Mouse (Mus musculus) limb, embryonic 14.5 days (tissue): ENCODE data around the gene Ky. TPM values are rescaled to one million over a fixed set of nuclear protein-coding genes. Genes with fewer than 3 reads are reported as not detected.

ENCODE experiments used
- ATAC-seq: fragments of 200-750 bp; cut with Nextera tagmentation; 2 replicates; pipeline ENCODE4 v1.8.0; 2017; ENCODE audit warnings: low read depth, moderate number of reproducible peaks, moderate TSS enrichment; ENCODE audit not compliant: low FRiP score
- DNase-seq: peaks from one replicate; pipeline ENCODE4 v3.0.0-alpha.2; 2015; ENCODE audit warnings: low spot score
- H3K27ac ChIP-seq: fragments of 300-500 bp; sonication (generic); replicated peaks from 2 replicates; pipeline ENCODE4 v1.5.1; 2014; ENCODE audit warnings: low read depth, mild to moderate bottlenecking, low read length, moderate library complexity, mixed read lengths
- H3K27me3 ChIP-seq: fragments of 300-500 bp; sonication (generic); 2 replicates; pipeline ENCODE4 v1.6.1; 2014; ENCODE audit warnings: low read length, mixed read lengths; ENCODE audit not compliant: control insufficient read depth, insufficient read depth
- H3K36me3 ChIP-seq: fragments of 300-500 bp; sonication (generic); 2 replicates; pipeline ENCODE4 v1.6.1; 2014; ENCODE audit warnings: mild to moderate bottlenecking, low read length, moderate library complexity, mixed read lengths; ENCODE audit not compliant: control insufficient read depth, insufficient read depth
- H3K4me1 ChIP-seq: fragments of 300-500 bp; sonication (generic); 2 replicates; pipeline ENCODE4 v1.6.1; 2014; ENCODE audit warnings: antibody characterized with exemption, low read length, mixed read lengths; ENCODE audit not compliant: control insufficient read depth, insufficient read depth
- H3K4me2 ChIP-seq: fragments of 300-500 bp; sonication (generic); replicated peaks from 2 replicates; pipeline ENCODE4 v1.6.1; 2014; ENCODE audit warnings: low read depth, mild to moderate bottlenecking, low read length, moderate library complexity; ENCODE audit not compliant: severe bottlenecking
- H3K4me3 ChIP-seq: fragments of 300-500 bp; sonication (generic); replicated peaks from 2 replicates; pipeline ENCODE4 v1.5.1; 2014; ENCODE audit warnings: low read length
- H3K9ac ChIP-seq: fragments of 300-500 bp; sonication (generic); 2 replicates; pipeline ENCODE4 v1.6.1; 2014; ENCODE audit warnings: mild to moderate bottlenecking, low read depth, low read length, moderate library complexity; ENCODE audit not compliant: severe bottlenecking
- H3K9me3 ChIP-seq: fragments of 300-500 bp; sonication (generic); 2 replicates; pipeline ENCODE4 v1.6.1; 2016; ENCODE audit warnings: low read length; ENCODE audit not compliant: control insufficient read depth
- POLR2A ChIP-seq: fragments of 200-500 bp; IDR thresholded peaks from 2 replicates; pipeline ENCODE4 v1.8.0; 2012; ENCODE audit warnings: inconsistent platforms, mild to moderate bottlenecking, moderate library complexity, borderline replicate concordance; ENCODE audit not compliant: insufficient read depth, insufficient read length; ENCODE audit errors: extremely low read depth
- WGBS: fragments of 180-500 bp; shearing (Covaris S2); extraction: QIAGEN DNeasy Blood & Tissue Kit; methylation state at CpG from one replicate; pipeline ENCODE4 v1.1.7; 2014; 5-methylcytosine and 5-hydroxymethylcytosine counted together
- polyA plus RNA-seq, 2 experiments: library from polyadenylated mRNA; depleted of rRNA in 1 of 2; stranded (reverse) in 1 of 2; unstranded in 1 of 2; fragments of >200 nt; fragmentation: Nextera tagmentation in 1 of 2; extraction: Ambion mirVana in 1 of 2; gene quantifications; 2 replicates each; pipeline versions ENCODE4 v1.2.1 to v1.2.3; 2012 to 2014

Ky gene
- polyA plus RNA-seq, 2 experiments = 1.2 to 3.2 TPM

DNA sequence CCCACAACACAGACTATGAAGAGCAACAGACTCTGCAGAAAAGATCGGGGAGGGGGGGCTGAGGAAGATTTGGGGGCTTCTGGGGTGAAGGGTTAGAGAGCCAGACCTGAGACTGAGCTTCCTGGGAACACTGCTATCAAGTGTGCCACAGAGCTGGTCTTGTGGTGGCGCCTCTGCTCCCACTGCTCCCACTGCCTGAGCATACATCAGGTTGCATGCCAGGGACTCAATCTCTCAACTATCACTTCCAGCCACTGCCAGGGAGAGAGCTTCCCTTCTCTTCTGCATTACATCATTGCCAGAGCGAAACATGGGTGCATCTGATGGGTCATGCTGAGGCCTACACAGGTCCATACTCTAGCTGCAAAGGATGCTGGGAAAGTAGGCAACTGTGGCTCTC, 2.8 kb downstream of the Ky start:
- no peak overlapping the region for H3K4me3 ChIP-seq
- H3K4me2 ChIP-seq = no peak overlapping the region
- WGBS = 88% methylated on average over 3 of the region's 3 CpGs
- 0 out of 2 replicates have a peak, but pooled peaks cover 4% of the 10 kb centered on the region for H3K4me1 ChIP-seq
- no peak overlapping the region for H3K27ac ChIP-seq
- no peak for TF ChIP-seq POLR2A
- ATAC-seq (no peak), DNase-seq (no peak)
- no peak overlapping the region for H3K9ac ChIP-seq
- no peaks in the 10 kb centered on the region for H3K36me3 ChIP-seq
- H3K9me3 ChIP-seq = no peaks in the 10 kb centered on the region
- H3K27me3 ChIP-seq = peaks cover 29% of the 10 kb centered on the region

DNA sequence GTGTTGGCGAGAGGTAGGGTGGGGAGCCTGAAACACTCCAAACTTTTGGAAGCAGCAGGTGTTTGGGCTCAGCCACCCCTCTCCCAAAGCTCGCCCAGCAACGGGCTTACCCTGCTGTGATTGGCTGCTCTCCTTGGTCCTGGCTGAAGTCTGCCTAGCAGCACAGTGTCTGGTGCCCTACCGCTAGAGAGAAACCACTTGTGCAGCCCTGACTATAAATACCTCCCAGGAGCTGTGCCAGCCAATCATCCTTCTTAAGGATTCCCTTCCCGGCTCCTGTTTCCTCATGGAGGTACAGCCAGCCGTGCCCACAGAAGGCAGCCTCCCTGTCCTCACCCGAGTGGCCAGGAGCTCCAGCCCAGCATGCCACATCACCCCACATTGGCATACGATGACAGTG, 5.9 kb downstream of the Ky start:
- WGBS = 27% methylated on average over 8 of the region's 8 CpGs
- H3K27ac ChIP-seq = no peak overlapping the region
- ATAC-seq = peak; percentile 87

DNA sequence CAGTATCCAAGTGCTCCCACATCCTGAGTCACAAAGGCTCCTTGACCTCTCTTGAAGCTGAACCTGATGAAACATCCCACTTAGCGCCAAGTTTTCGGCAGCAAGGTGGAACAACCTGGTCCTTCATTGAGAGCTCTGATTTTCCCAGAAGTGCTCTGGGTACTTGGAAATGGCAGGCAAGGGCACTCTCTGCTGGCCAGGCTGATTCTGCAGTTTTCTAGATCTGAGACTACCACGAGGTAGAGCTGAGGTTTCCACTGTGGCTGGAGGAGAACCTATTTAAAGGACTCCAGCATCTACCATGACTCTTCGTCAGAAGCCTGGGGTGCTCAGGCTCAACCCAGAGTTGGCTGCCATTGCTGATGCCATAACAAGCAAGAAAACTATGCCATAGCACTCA, 8.0 kb downstream of the Ky start:
- H3K4me2 ChIP-seq = no peak overlapping the region
- H3K9ac ChIP-seq = no peak overlapping the region
- no peaks in the 10 kb centered on the region for H3K36me3 ChIP-seq
- no peaks in the 10 kb centered on the region for H3K4me1 ChIP-seq
- TF ChIP-seq POLR2A = no peak
- ATAC-seq = no peak
- 82% methylated on average over 4 of the region's 4 CpGs for WGBS
- no peaks in the 10 kb centered on the region for H3K9me3 ChIP-seq
- no peak overlapping the region for H3K4me3 ChIP-seq
- DNase-seq = no peak
- no peaks in the 10 kb centered on the region for H3K27me3 ChIP-seq
- no peak overlapping the region for H3K27ac ChIP-seq

More for the DNA sequence above, 5.9 kb downstream of the Ky start:
- Histone ChIP-seq H3K4me1 (no peaks in the 10 kb centered on the region), H3K9ac (no peak overlapping the region), H3K9me3 (no peaks in the 10 kb centered on the region), H3K4me2 (no peak overlapping the region), H3K27me3 (peaks cover 11% of the 10 kb centered on the region; the same call in 1 of the 2 replicates), H3K4me3 (no peak overlapping the region), H3K36me3 (no peaks in the 10 kb centered on the region)
- no peak for TF ChIP-seq POLR2A
- peak; percentile 50 for DNase-seq

DNA sequence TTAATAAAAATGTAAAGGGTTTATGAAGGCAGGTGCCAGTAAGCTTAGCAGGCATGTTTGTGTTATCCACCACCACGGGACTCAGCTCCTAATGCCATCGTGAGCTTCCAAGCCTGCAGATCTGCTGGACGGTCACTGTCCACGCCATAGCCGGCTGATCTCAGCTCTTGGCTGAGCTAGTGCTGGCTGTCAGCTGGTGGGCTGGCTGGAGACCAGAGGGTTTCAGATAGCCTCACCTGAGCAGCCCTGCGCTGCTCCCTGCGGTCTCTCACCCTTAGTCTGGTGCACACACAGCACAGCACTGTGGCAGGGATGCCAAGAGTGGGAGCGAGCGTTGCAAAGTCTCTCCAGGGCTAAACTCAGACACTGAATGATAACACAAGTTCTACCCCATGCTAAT, 12.9 kb downstream of the Ky start:
- no peaks in the 10 kb centered on the region for H3K36me3 ChIP-seq
- no peak for TF ChIP-seq POLR2A
- no peaks in the 10 kb centered on the region for H3K4me1 ChIP-seq
- ATAC-seq (no peak), DNase-seq (no peak)
- H3K4me2 ChIP-seq = no peak overlapping the region
- H3K9ac ChIP-seq = no peak overlapping the region
- H3K27me3 ChIP-seq = no peaks in the 10 kb centered on the region
- whole genome bisulfite sequencing = 84% methylated on average over 9 of the region's 9 CpGs
- no peaks in the 10 kb centered on the region for H3K9me3 ChIP-seq
- H3K4me3 ChIP-seq = no peak overlapping the region
- H3K27ac ChIP-seq = no peak overlapping the region

DNA sequence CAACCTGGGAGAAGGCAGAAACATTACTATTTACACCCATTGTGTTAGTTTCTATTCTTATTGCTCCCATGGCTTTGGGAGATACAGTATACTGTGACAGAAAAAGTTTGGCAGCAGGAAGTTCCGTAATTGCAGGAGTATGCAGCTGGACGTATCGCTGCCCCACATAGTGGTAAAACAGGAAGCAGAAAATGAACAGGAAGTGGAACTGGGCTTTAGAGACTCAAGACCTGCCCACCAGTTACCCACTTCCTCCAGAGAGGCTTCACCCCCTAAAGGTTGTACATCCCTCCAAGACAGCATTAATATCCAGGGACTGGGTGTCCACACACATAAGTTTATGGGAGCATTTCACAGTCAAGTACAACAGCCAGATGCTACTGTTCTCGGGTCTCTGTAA, 15.8 kb downstream of the Ky start:
- H3K9me3 ChIP-seq = no peaks in the 10 kb centered on the region
- H3K36me3 ChIP-seq = no peaks in the 10 kb centered on the region
- 74% methylated on average over 4 of the region's 4 CpGs for WGBS
- H3K27me3 ChIP-seq = no peaks in the 10 kb centered on the region
- no peak overlapping the region for H3K27ac ChIP-seq
- no peak overlapping the region for H3K4me2 ChIP-seq
- DNase-seq = no peak
- no peak overlapping the region for H3K4me3 ChIP-seq
- H3K4me1 ChIP-seq = no peaks in the 10 kb centered on the region
- no peak for TF ChIP-seq POLR2A
- H3K9ac ChIP-seq = no peak overlapping the region
- no peak for ATAC-seq

DNA sequence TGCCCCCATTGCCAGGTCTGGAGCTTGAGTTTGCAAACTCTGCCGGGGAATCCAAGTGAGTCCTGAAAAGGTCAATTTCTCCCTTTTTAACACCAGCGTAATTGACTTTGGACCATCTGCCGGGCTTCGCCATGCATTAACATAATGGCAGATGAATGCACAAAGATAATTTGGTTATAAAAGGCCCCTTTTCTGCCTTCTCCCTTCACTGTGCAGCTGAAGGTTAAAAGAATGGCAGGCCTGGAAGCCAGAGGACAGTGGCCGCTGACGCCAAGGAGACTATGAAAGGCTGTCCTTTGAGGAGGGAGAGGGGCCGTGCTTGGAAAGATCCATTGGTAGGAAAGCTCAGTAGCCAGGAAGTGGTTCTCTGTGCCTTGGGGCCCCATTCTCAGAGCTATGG, 22.6 kb downstream of the Ky start:
- no peak for DNase-seq
- no peaks in the 10 kb centered on the region for H3K9me3 ChIP-seq
- H3K36me3 ChIP-seq = no peaks in the 10 kb centered on the region
- H3K4me2 ChIP-seq = no peak overlapping the region
- no peak for TF ChIP-seq POLR2A
- no peaks in the 10 kb centered on the region for H3K27me3 ChIP-seq
- WGBS = 86% methylated on average over 7 of the region's 7 CpGs
- ATAC-seq = no peak
- peaks cover 10% of the 10 kb centered on the region; the same call in 1 of the 2 replicates for H3K4me1 ChIP-seq
- no peak overlapping the region for H3K9ac ChIP-seq
- H3K4me3 ChIP-seq = no peak overlapping the region
- H3K27ac ChIP-seq = no peak overlapping the region
